ENCODE assay signal across 33 mouse cellular contexts in the genomic region with DNA sequence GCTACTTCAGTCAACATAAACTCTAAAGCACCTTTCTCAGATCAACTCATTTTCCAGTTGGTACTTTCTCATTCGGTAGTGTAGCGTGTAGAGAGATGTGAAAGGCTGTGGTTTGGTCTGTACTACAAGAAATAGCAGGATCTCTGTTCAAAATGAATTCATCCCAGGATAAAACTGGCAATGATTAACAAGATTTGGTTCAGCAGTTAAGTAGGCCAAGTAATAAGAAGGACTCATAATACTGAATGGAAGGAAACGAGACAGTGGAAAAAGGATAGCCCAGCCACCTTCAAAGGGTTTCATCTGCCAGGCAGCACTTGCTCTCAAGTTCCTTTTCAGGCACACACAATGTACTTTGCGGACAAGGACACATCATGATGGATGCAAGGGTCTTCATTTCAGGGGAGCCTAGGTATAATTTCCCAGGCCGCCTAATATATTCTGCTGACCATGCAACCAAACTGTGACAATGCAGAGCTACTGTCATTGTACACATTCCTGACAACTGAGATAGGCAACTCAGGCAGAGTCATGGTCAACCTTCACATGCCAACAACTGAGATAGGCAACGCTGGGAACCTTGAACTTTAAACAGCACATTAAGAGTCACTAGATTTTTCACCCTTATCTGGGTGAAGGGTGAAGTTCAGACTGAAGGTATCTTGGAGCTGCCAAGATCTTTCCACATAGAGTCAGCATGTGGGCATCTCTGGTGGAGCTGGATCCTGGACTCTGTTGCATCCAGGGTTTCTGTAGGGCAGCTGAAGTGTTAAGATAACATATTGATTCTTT. TPM values are rescaled to one million over a fixed set of nuclear protein-coding genes. Genes with fewer than 3 reads are reported as not detected.
DNase-seq lines count a peak whose midpoint lies in the region; ATAC-seq and TF ChIP-seq lines count a peak whose summit lies in the region.
"Had no signal": no experiment of that assay in that cellular context is flagged by ENCODE, and none has a peak within 500 bp of the region (broad histone marks: within the 10 kb centered on the region; RNA-seq: fewer than 3 reads in every experiment).

No protein-coding gene starts in this region.

- H3K27ac ChIP-seq in kidney, postnatal 0 days: no peak overlapping the region
- H3K27ac ChIP-seq: embryonic facial prominence, embryonic 13.5 days; forebrain, embryonic 13.5 days; gastrocnemius, adult 2 months; heart, embryonic 10.5 days; macrophage; midbrain, embryonic 10.5 days; stomach, embryonic 15.5 days had no signal

- H3K27me3 ChIP-seq in Patski: no peaks in the 10 kb centered on the region
- no peaks in the 10 kb centered on the region for H3K27me3 ChIP-seq in kidney, postnatal 0 days (ENCODE audit: insufficient read depth, low read length)
- H3K27me3 ChIP-seq: CH12.LX; embryonic facial prominence, embryonic 13.5 days; forebrain, embryonic 13.5 days; stomach, embryonic 15.5 days had no signal

- H3K4me1 ChIP-seq in kidney, postnatal 0 days (replicated peaks; ENCODE audit: insufficient read depth, low read length): no peaks in the 10 kb centered on the region
- H3K4me1 ChIP-seq: embryonic facial prominence, embryonic 13.5 days; forebrain, embryonic 13.5 days; heart, embryonic 10.5 days; midbrain, embryonic 10.5 days; stomach, embryonic 15.5 days had no signal

- DNase-seq in kidney, adult 18-20 months: peak; percentile 41
- DNase-seq in kidney, postnatal 4 days: no peak
- DNase-seq in Patski (ENCODE audit: low read depth, low spot score): no peak
- DNase-seq in adrenal gland, postnatal 10 days: peak; percentile 31
- peak; percentile 17 for DNase-seq in kidney, postnatal 0 days (ENCODE audit: low spot score)
- no peak for DNase-seq in left cerebral cortex, adult 18-20 months (ENCODE audit: low spot score in 2 of 2)
- DNase-seq: B cell, adult 2 months; cerebellum, adult 8-10 months; cerebellum, postnatal 36 days; embryo, embryonic 11 days; gastrocnemius, adult 2 months; left cerebral cortex, postnatal 4 days; liver; right cerebral cortex, postnatal 4 days; thymus, adult 2 months; thymus, postnatal 4 days had no signal

- no peak overlapping the region for H3K4me3 ChIP-seq in kidney, postnatal 0 days (replicated peaks; ENCODE audit: low read depth, low read length)
- H3K4me3 ChIP-seq: embryonic facial prominence, embryonic 13.5 days; erythroblast, embryonic 14.5 days; forebrain, embryonic 13.5 days; gastrocnemius, adult 2 months; heart, embryonic 10.5 days; midbrain, embryonic 10.5 days; myocyte; stomach, embryonic 15.5 days had no signal

- H3K4me2 ChIP-seq in kidney, postnatal 0 days (ENCODE audit: low read length): no peak overlapping the region
- H3K4me2 ChIP-seq: embryonic facial prominence, embryonic 13.5 days; forebrain, embryonic 13.5 days; stomach, embryonic 15.5 days had no signal

- POLR2A ChIA-PET in Patski (lab: Charles Lee): no interaction called here

- ATAC-seq in Patski: peak; percentile 79
- ATAC-seq in kidney, postnatal 0 days (replicated peaks; ENCODE audit: low FRiP score, low read depth): peak; percentile 61
- ATAC-seq in megakaryocyte, adult 5-6 weeks (ENCODE audit: poor library complexity, severe bottlenecking): no peak
- ATAC-seq: activated CD4-positive, CD25-positive, alpha-beta regulatory T cell, adult 4 months; forebrain, embryonic 13.5 days; hindbrain, embryonic 16.5 days; lung, postnatal 0 days; midbrain, embryonic 16.5 days had no signal

- 81% methylated on average over 6 of the region's 6 CpGs for WGBS in kidney, postnatal 0 days

- no peak overlapping the region for H3K9ac ChIP-seq in kidney, postnatal 0 days (ENCODE audit: low read depth, low read length)
- H3K9ac ChIP-seq: embryonic facial prominence, embryonic 13.5 days; forebrain, embryonic 13.5 days; stomach, embryonic 15.5 days had no signal

- no peak for TF ChIP-seq CTCF in Patski (IDR thresholded peaks at IDR 0.05)
- no peak for TF ChIP-seq CTCF in kidney, postnatal 0 days (IDR thresholded peaks at IDR 0.05; ENCODE audit: low read depth)

- no peaks in the 10 kb centered on the region for H3K36me3 ChIP-seq in kidney, postnatal 0 days (ENCODE audit: insufficient read depth, low read length)
- H3K36me3 ChIP-seq: embryonic facial prominence, embryonic 13.5 days; G1E; heart, embryonic 10.5 days; midbrain, embryonic 10.5 days; stomach, embryonic 15.5 days had no signal

- in situ Hi-C loops in Patski (cut with MboI; ENCODE audit: low pct_unique_long_range_greater_than_20kb): no loop called here

- H3K9me3 ChIP-seq in kidney, postnatal 0 days (replicated peaks; ENCODE audit: low read length): no peaks in the 10 kb centered on the region
- H3K9me3 ChIP-seq: embryonic facial prominence, embryonic 13.5 days; forebrain, embryonic 13.5 days; G1E; heart, embryonic 10.5 days; midbrain, embryonic 10.5 days; stomach, embryonic 15.5 days had no signal

- CTCF ChIA-PET in Patski (lab: Charles Lee): no interaction called here

RNA-seq across cellular contexts. Expression of a gene that starts 20.5 kb away (rescaled TPM):
- polyA plus RNA-seq in Patski (2021): not detected
- 10 to 100 TPM in 1 of 2 experiments, 1 to 10 TPM in 1; 8.4 to 19.2 TPM for total RNA-seq in adrenal gland, postnatal 10 days (2021)
- 0.48 and 0.54 TPM in 2 replicates for polyA plus RNA-seq in kidney, postnatal 0 days (2015; fragmentation: Nextera tagmentation; extraction: Ambion mirVana)
- total RNA-seq in left cerebral cortex, adult 18-20 months (2021): under 1 TPM in 1 of 2 experiments, not detected in 1; 0.16 TPM
- total RNA-seq in megakaryocyte, adult 5-6 weeks (2015): not detected in 2 replicates
- total RNA-seq in megakaryocyte, adult 5-6 weeks (2017): not detected in 2 replicates
- total RNA-seq: G1E; gastrocnemius, adult 2 months; hematopoietic stem cell, adult 5-6 weeks had no signal
- polyA plus RNA-seq: activated CD4-positive, CD25-positive, alpha-beta regulatory T cell, adult 4 months; erythroblast, embryonic 14.5 days; forebrain, embryonic 13.5 days; G1E; heart, embryonic 10.5 days; heart, embryonic 16.5 days; lung, postnatal 0 days; macrophage; midbrain, embryonic 10.5 days had no signal

RNA-seq across cellular contexts. Expression of a gene that starts 45.7 kb away (rescaled TPM):
- 37.6 TPM for polyA plus RNA-seq in Patski (2021)
- 10 to 100 TPM; 25.5 to 35.4 TPM for total RNA-seq in adrenal gland, postnatal 10 days (2021)
- 22.5 TPM in 2 replicates for polyA plus RNA-seq in kidney, postnatal 0 days (2015; fragmentation: Nextera tagmentation; extraction: Ambion mirVana)
- 10 to 100 TPM; 16.0 to 17.0 TPM for total RNA-seq in left cerebral cortex, adult 18-20 months (2021)
- 39.6 and 45.3 TPM in 2 replicates for total RNA-seq in megakaryocyte, adult 5-6 weeks (2015)
- 43.5 and 51.3 TPM in 2 replicates for total RNA-seq in megakaryocyte, adult 5-6 weeks (2017)

Comparison
In these comparisons a context has a peak if more than half of its experiments do, and no peak if none do; other contexts are left out.
1. DNase-seq: peak in kidney, adult 18-20 months (single experiment), adrenal gland, postnatal 10 days (single experiment) and kidney, postnatal 0 days (single experiment); none in kidney, postnatal 4 days (0 of 2), Patski (single experiment) and left cerebral cortex, adult 18-20 months (0 of 2).
2. RNA of a gene that starts 20.5 kb away (total RNA-seq): 8.4 to 19.2 TPM in adrenal gland, postnatal 10 days; 0.16 TPM in left cerebral cortex, adult 18-20 months and not detected in megakaryocyte, adult 5-6 weeks; every median in the first group is over 4 times any median in the second.